Mouse (Mus musculus): ENCODE results near the gene Elfn1. TPM values are rescaled to one million over a fixed set of nuclear protein-coding genes. Genes with fewer than 3 reads are reported as not detected.

The Elfn1 gene
- total and polyA plus RNA-seq, 3 experiments: 0.04 to 0.06 TPM; not detected in 1

- in situ Hi-C loops (cut with MboI; ENCODE audit: low pct_ligation_motif_present, low pct_unique_long_range_greater_than_20kb, low sequenced_read_pairs): no loop called here
- no peak overlapping the region for H3K9ac ChIP-seq (ENCODE audit: insufficient read depth, low read depth)
- no peaks in the 10 kb centered on the region for H3K79me2 ChIP-seq (replicated peaks; ENCODE audit: control insufficient read depth, extremely low read depth, insufficient read depth, poor library complexity, severe bottlenecking)
- no peak overlapping the region for H3K27ac ChIP-seq (ENCODE audit: insufficient read depth, low read depth)
- H3K36me3 ChIP-seq (replicated peaks in 1 of 2; ENCODE audit: control insufficient read depth in 1 of 2, insufficient read depth in 1 of 2, low read length in 1 of 2): no peaks in the 10 kb centered on the region
- H3K4me1 ChIP-seq (ENCODE audit: control insufficient read depth in 1 of 2, insufficient read depth in 2 of 2): peaks cover 15 to 28% of the 10 kb centered on the region in 2 experiments
- TF ChIP-seq RAD21 (IDR thresholded peaks at IDR 0.05; ENCODE audit: low read depth, low read length): no peak
- TF ChIP-seq EP300 (IDR thresholded peaks at IDR 0.05; ENCODE audit: low read length): no peak
- TF ChIP-seq MAZ (IDR thresholded peaks at IDR 0.05; ENCODE audit: low read depth, low read length): no peak
- TF ChIP-seq USF1 (IDR thresholded peaks at IDR 0.05; ENCODE audit: low read depth, low read length): no peak
- TF ChIP-seq SMC3 (IDR thresholded peaks at IDR 0.05; ENCODE audit: low read depth, low read length): no peak
- no peak for TF ChIP-seq CTCF (conservative IDR thresholded peaks at IDR 0.05 in 1 of 2, IDR thresholded peaks at IDR 0.05 in 1 of 2; ENCODE audit: low read depth in 2 of 2, low read length in 2 of 2)
- TF ChIP-seq MEF2A (IDR thresholded peaks at IDR 0.05; ENCODE audit: borderline replicate concordance, low read depth, low read length): no peak
- no peak for TF ChIP-seq E2F4 (IDR thresholded peaks at IDR 0.05; ENCODE audit: insufficient replicate concordance, low read depth, low read length)
- no peak for TF ChIP-seq ZC3H11A (IDR thresholded peaks at IDR 0.05; ENCODE audit: low read depth, low read length)
- TF ChIP-seq TBP (conservative IDR thresholded peaks at IDR 0.05; ENCODE audit: low read depth, low read length): no peak
- TF ChIP-seq ETS1 (conservative IDR thresholded peaks at IDR 0.05; ENCODE audit: low read depth, low read length): no peak
- no peak for TF ChIP-seq MAX (IDR thresholded peaks at IDR 0.05; ENCODE audit: low read length)
- no peak for TF ChIP-seq JUN (IDR thresholded peaks at IDR 0.05; ENCODE audit: insufficient read depth, low read depth, low read length)
- no peak for TF ChIP-seq JUND (conservative IDR thresholded peaks at IDR 0.05; ENCODE audit: low read depth, low read length)
- TF ChIP-seq PAX5 (IDR thresholded peaks at IDR 0.05; ENCODE audit: low read length): no peak
- dilution Hi-C loops (cut with MboI; ENCODE audit: extremely low pct_ligation_motif_present, extremely low pct_unique_long_range_greater_than_20kb, low sequenced_read_pairs): no loop called here
- no peak overlapping the region for H3K4me2 ChIP-seq (ENCODE audit: insufficient read depth, low read depth, poor library complexity, severe bottlenecking)
- H3K27me3 ChIP-seq (replicated peaks): peaks cover 74% of the 10 kb centered on the region
- no peak for DNase-seq (ENCODE audit: extremely low read depth)
- no peaks in the 10 kb centered on the region for H3K9me3 ChIP-seq (replicated peaks; ENCODE audit: low read length)
- no peak overlapping the region for H3K4me3 ChIP-seq (replicated peaks in 1 of 3; ENCODE audit: low read depth in 2 of 3, low read length in 2 of 3, poor library complexity in 1 of 3)
Observed at GRCm38 (mm10) chr5:139931947-139932540, 24.3 kb downstream of the Elfn1 start.

- Histone ChIP-seq H3K4me3 (replicated peaks in 1 of 3; ENCODE audit: low read depth in 2 of 3, low read length in 2 of 3, poor library complexity in 1 of 3) (no peak overlapping the region), H3K4me2 (ENCODE audit: insufficient read depth, low read depth, poor library complexity, severe bottlenecking) (no peak overlapping the region), H3K27ac (ENCODE audit: insufficient read depth, low read depth) (no peak overlapping the region), H3K9ac (ENCODE audit: insufficient read depth, low read depth) (no peak overlapping the region), H3K4me1 (ENCODE audit: control insufficient read depth in 1 of 2, insufficient read depth in 2 of 2) (peaks cover 15 to 28% of the 10 kb centered on the region in 2 experiments), H3K27me3 (replicated peaks) (peaks cover 67% of the 10 kb centered on the region), H3K36me3 (replicated peaks in 1 of 2; ENCODE audit: control insufficient read depth in 1 of 2, insufficient read depth in 1 of 2, low read length in 1 of 2) (no peaks in the 10 kb centered on the region), H3K79me2 (replicated peaks; ENCODE audit: control insufficient read depth, extremely low read depth, insufficient read depth, poor library complexity, severe bottlenecking) (no peaks in the 10 kb centered on the region), H3K9me3 (replicated peaks; ENCODE audit: low read length) (no peaks in the 10 kb centered on the region)
- TF ChIP-seq MXI1 (IDR thresholded peaks at IDR 0.05; ENCODE audit: low read depth, low read length) (peak; percentile 31; the same call in 1 of the 2 replicates), ZNF384 (IDR thresholded peaks at IDR 0.05; ENCODE audit: low read depth, low read length) (no peak)
- dilution Hi-C loops (cut with MboI; ENCODE audit: extremely low pct_ligation_motif_present, extremely low pct_unique_long_range_greater_than_20kb, low sequenced_read_pairs) (no loop called here), in situ Hi-C loops (cut with MboI; ENCODE audit: low pct_ligation_motif_present, low pct_unique_long_range_greater_than_20kb, low sequenced_read_pairs) (no loop called here)
- DNase-seq (ENCODE audit: extremely low read depth): peak; percentile 65
Observed at GRCm38 (mm10) chr5:139932595-139933271, 25.0 kb downstream of the Elfn1 start.
